Mouse (Mus musculus) CH12.LX (cell line): ENCODE data around the gene Pfdn2. TPM values are rescaled to one million over a fixed set of nuclear protein-coding genes. Genes with fewer than 3 reads are reported as not detected.

Experiments used
- DNase-seq: peaks from one replicate; pipeline ENCODE4 v3.0.0-alpha.2; 2013; ENCODE audit errors: extremely low read depth
- H3K27ac ChIP-seq: 2 replicates; pipeline ENCODE4 v1.5.1; 2012; ENCODE audit warnings: low read depth, mild to moderate bottlenecking, control low read depth, moderate library complexity; ENCODE audit not compliant: insufficient read depth
- H3K27me3 ChIP-seq: replicated peaks from 2 replicates; pipeline ENCODE3; 2012; ENCODE audit warnings: inconsistent platforms
- H3K36me3 ChIP-seq, 2 experiments: replicated peaks in 1 of 2; 2 replicates each; pipeline versions ENCODE3 to v1.6.1; 2012; ENCODE audit warnings: inconsistent platforms in 1 of 2, low read length in 1 of 2, mild to moderate bottlenecking in 1 of 2, mixed read lengths in 1 of 2, moderate library complexity in 1 of 2; ENCODE audit not compliant: control insufficient read depth in 1 of 2, insufficient read depth in 1 of 2
- H3K4me1 ChIP-seq, 2 experiments: 2 replicates each; pipeline ENCODE4 v1.6.1; 2012; ENCODE audit warnings: inconsistent platforms in 1 of 2, moderate library complexity in 1 of 2; ENCODE audit not compliant: insufficient read depth in 2 of 2, control insufficient read depth in 1 of 2
- H3K4me2 ChIP-seq: 2 replicates; pipeline ENCODE4 v1.6.1; 2012; ENCODE audit warnings: low read depth, mild to moderate bottlenecking, control low read depth; ENCODE audit not compliant: poor library complexity, insufficient read depth, severe bottlenecking
- H3K4me3 ChIP-seq, 3 experiments: fragments of 150-350 bp in 1 of 3; sonication (generic) in 1 of 3; replicated peaks in 1 of 3; 2 replicates each; pipeline versions ENCODE3 to v1.5.1; 2011 to 2012; ENCODE audit warnings: low read depth in 2 of 3, low read length in 2 of 3, mild to moderate bottlenecking in 2 of 3, moderate library complexity in 2 of 3, control low read depth in 1 of 3, improper control_type of control experiment in 1 of 3, inconsistent platforms in 1 of 3, mixed read lengths in 1 of 3; ENCODE audit not compliant: poor library complexity in 1 of 3
- H3K79me2 ChIP-seq: replicated peaks from 2 replicates; pipeline ENCODE4 v1.6.1; 2012; ENCODE audit warnings: mild to moderate bottlenecking, moderate library complexity; ENCODE audit not compliant: control insufficient read depth, poor library complexity, insufficient read depth, severe bottlenecking; ENCODE audit errors: extremely low read depth
- H3K9ac ChIP-seq: 2 replicates; pipeline ENCODE4 v1.6.1; 2012; ENCODE audit warnings: low read depth, mild to moderate bottlenecking, control low read depth, moderate library complexity; ENCODE audit not compliant: insufficient read depth
- H3K9me3 ChIP-seq: replicated peaks from 2 replicates; pipeline ENCODE3; 2012; ENCODE audit warnings: low read length, inconsistent platforms, mixed read lengths
- CHD1 ChIP-seq: IDR thresholded peaks from 2 replicates; pipeline ENCODE4 v1.6.1; 2012; ENCODE audit warnings: low read depth, low read length, improper control_type of control experiment, inconsistent platforms
- JUN ChIP-seq: IDR thresholded peaks from 2 replicates; pipeline ENCODE4 v1.6.1; 2011; ENCODE audit warnings: low read depth, mild to moderate bottlenecking, low read length, improper control_type of control experiment, moderate library complexity; ENCODE audit not compliant: insufficient read depth
- KAT2A ChIP-seq: IDR thresholded peaks from 2 replicates; pipeline ENCODE4 v1.6.1; 2012; ENCODE audit warnings: low read length, improper control_type of control experiment, inconsistent platforms; ENCODE audit not compliant: insufficient replicate concordance
- MAFK ChIP-seq: IDR thresholded peaks from 2 replicates; pipeline ENCODE4 v1.6.1; 2011; ENCODE audit warnings: low read length, improper control_type of control experiment; ENCODE audit not compliant: insufficient replicate concordance
- MAZ ChIP-seq: IDR thresholded peaks from 2 replicates; pipeline ENCODE4 v1.6.1; 2012; ENCODE audit warnings: low read depth, mild to moderate bottlenecking, inconsistent platforms, low read length, improper control_type of control experiment, moderate library complexity
- MEF2A ChIP-seq: IDR thresholded peaks from 2 replicates; pipeline ENCODE4 v1.6.1; 2014; ENCODE audit warnings: low read depth, mild to moderate bottlenecking, inconsistent platforms, low read length, improper control_type of control experiment, borderline replicate concordance
- NRF1 ChIP-seq: IDR thresholded peaks from 2 replicates; pipeline ENCODE4 v1.6.1; 2014; ENCODE audit warnings: low read depth, mild to moderate bottlenecking, inconsistent platforms, low read length, improper control_type of control experiment, moderate library complexity
- RAD21 ChIP-seq: IDR thresholded peaks from 2 replicates; pipeline ENCODE4 v1.6.1; 2011; ENCODE audit warnings: low read depth, mild to moderate bottlenecking, low read length, improper control_type of control experiment, moderate library complexity
- RCOR1 ChIP-seq: conservative IDR thresholded peaks from 2 replicates; pipeline ENCODE4 v1.6.1; 2012; ENCODE audit warnings: low read depth, mild to moderate bottlenecking, inconsistent platforms, low read length, improper control_type of control experiment
- SIN3A ChIP-seq: IDR thresholded peaks from 2 replicates; pipeline ENCODE4 v1.6.1; 2012; ENCODE audit warnings: low read length, improper control_type of control experiment, inconsistent platforms
- TBP ChIP-seq: conservative IDR thresholded peaks from 2 replicates; pipeline ENCODE4 v1.6.1; 2011; ENCODE audit warnings: low read depth, low read length, improper control_type of control experiment
- ZC3H11A ChIP-seq: IDR thresholded peaks from 2 replicates; pipeline ENCODE4 v1.6.1; 2012; ENCODE audit warnings: low read depth, mild to moderate bottlenecking, inconsistent platforms, low read length, improper control_type of control experiment
- dilution Hi-C: fragments of 300-500 bp; cut with MboI; formaldehyde crosslinking; loops from 2 replicates; pipeline ENCODE4 v1.14.3; 2020; ENCODE audit warnings: low sequenced_read_pairs; ENCODE audit not compliant: extremely low pct_unique_long_range_greater_than_20kb, extremely low pct_ligation_motif_present
- in situ Hi-C: fragments of 300-500 bp; cut with MboI; formaldehyde crosslinking; loops from 3 replicates; pipeline ENCODE4 v1.14.3; 2019; ENCODE audit warnings: low sequenced_read_pairs, low pct_ligation_motif_present, low pct_unique_long_range_greater_than_20kb, mixed read lengths
- polyA plus RNA-seq: library from polyadenylated mRNA; unstranded; fragments of >175 nt; gene quantifications from 2 replicates; pipeline ENCODE4 v1.2.1, GENCODE M21; 2012; ENCODE audit warnings: low read depth; ENCODE audit not compliant: insufficient read length
- total RNA-seq, 2 experiments: library from RNA; depleted of rRNA; stranded (reverse); fragments of 300-350 nt in 1 of 2; fragments of >200 nt in 1 of 2; gene quantifications; 2 replicates each; pipeline ENCODE4 v1.2.3; 2012 to 2014

Pfdn2 gene
- total and polyA plus RNA-seq, 3 experiments, result 25.2 to 292 (median 33.0) TPM

DNA sequence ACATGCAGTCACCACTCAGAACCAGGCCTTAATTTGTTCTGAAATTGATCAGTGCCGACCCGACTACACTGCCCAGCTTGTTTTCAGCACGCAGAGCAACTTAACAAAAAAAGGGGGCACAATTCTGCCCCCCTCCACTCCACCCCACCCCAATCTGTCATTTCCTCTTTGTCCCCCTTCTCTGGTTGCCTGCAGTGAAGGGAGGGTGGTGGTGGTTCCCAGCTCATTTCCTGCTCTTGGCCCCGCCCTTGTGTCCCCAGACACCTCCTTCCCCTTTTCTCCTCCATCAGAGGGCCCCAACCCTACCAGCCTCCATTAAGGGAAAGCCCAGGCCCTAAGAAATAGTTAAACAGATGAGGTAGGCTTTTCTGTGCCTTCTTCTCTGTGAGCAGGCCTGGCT is 44.6 kb downstream of the Pfdn2 start (continued):
- TF ChIP-seq NRF1 (no peak), RCOR1 (no peak), JUN (no peak), MAZ (peak; percentile 94), ZC3H11A (no peak), TBP (0 out of 2 replicates have a peak, but pooled peaks have one; percentile 52), RAD21 (no peak)

DNA sequence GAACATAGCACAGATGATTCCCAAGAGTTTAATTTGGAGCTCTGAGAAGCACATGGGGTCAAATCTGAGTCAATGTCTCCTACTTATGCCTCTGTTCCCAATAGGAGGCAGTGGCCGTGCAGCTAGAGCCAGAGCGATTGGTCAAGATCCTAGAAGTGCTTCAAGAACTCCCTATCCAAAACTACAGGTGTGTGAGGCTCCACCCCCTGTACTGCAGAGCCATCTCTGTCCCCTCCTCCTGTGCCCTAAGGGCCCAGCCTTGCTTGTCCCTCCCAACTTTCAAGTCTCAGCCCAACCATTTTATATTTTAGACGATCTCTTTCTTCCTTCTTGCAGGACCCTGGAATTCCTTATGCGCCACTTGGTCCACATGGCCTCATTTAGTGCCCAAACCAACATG is 56.4 kb downstream of the Pfdn2 start:
- H3K36me3 ChIP-seq, result peaks cover 87 to 94% of the 10 kb centered on the region in 2 experiments
- H3K9ac ChIP-seq, result no peak overlapping the region
- dilution Hi-C loops, result no loop called here
- no peak overlapping the region for H3K4me2 ChIP-seq
- no peaks in the 10 kb centered on the region for H3K27me3 ChIP-seq
- in situ Hi-C loops, result no loop called here
- H3K79me2 ChIP-seq, result peaks cover 27% of the 10 kb centered on the region
- H3K4me3 ChIP-seq, result no peak overlapping the region
- no peaks in the 10 kb centered on the region for H3K9me3 ChIP-seq
- H3K4me1 ChIP-seq, result peaks cover 0 to 6% of the 10 kb centered on the region in 2 experiments; a peak in 1 of 4 replicates
- TF ChIP-seq JUN (no peak), MAFK (no peak), MAZ (no peak), MEF2A (no peak)
- H3K27ac ChIP-seq, result no peak overlapping the region
- no peak for DNase-seq

DNA sequence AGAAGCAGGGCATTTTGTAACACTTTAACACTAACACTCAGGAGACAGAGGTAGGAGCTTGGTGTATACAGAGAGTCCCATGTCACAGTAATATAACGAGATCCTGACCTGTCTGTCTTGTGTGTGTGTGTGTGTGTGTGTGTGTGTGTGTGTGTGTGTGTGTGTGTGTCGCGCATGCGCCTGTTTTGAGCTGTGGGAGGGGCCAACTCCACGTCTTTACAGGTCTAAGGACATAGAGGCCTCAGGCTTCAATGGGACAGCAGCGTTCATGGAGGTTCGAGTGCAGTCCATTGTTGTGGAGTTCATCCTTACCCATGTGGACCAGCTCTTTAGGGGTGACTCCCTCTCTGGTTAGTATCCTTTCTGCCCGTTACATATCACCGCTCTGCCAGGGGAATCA is 57.5 kb downstream of the Pfdn2 start:
- no peak overlapping the region for H3K27ac ChIP-seq
- in situ Hi-C loops (no loop called here), dilution Hi-C loops (no loop called here)
- H3K4me1 ChIP-seq, result peaks cover 0 to 12% of the 10 kb centered on the region in 2 experiments; a peak in 1 of 4 replicates
- H3K27me3 ChIP-seq, result no peaks in the 10 kb centered on the region
- no peak overlapping the region for H3K4me3 ChIP-seq
- no peak overlapping the region for H3K9ac ChIP-seq
- H3K79me2 ChIP-seq, result peaks cover 16% of the 10 kb centered on the region
- TF ChIP-seq SIN3A, result no peak
- H3K9me3 ChIP-seq, result no peaks in the 10 kb centered on the region
- no peak for DNase-seq
- no peak overlapping the region for H3K4me2 ChIP-seq
- H3K36me3 ChIP-seq, result peaks cover 89 to 96% of the 10 kb centered on the region in 2 experiments

DNA sequence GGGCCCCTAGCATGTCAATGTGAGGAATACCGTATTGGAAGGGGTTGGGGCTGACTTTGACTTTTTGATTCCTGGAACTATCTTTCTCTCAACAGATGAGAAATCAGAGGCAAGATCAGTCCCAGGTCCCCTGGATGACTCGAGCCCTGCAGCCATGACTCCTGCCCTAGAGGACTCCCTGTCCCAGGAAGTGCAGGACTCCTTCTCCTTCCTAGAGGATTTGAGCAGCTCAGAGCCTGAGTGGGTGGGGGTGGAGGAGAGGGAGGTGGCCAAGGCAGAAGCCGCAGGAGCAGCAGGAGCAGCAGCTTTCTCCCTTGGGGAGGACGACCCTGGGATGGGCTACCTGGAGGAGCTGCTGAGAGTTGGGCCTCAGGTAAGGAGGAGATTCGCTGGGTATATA is 61.8 kb downstream of the Pfdn2 start:
- peaks cover 4% of the 10 kb centered on the region for H3K79me2 ChIP-seq
- H3K4me2 ChIP-seq, result no peak overlapping the region
- TF ChIP-seq SIN3A (no peak), KAT2A (no peak), CHD1 (no peak), JUN (no peak)
- TF ChIP-seq, all 38 proteins: peak for 0
- Histone ChIP-seq H3K36me3 (peaks cover 61 to 70% of the 10 kb centered on the region in 2 experiments), H3K27me3 (no peaks in the 10 kb centered on the region), H3K9me3 (no peaks in the 10 kb centered on the region), H3K4me1 (peaks cover 2 to 31% of the 10 kb centered on the region in 2 experiments; a peak in 2 of 4 replicates), H3K4me3 (no peak overlapping the region), H3K9ac (no peak overlapping the region), H3K27ac (no peak overlapping the region)
- dilution Hi-C loops, result no loop called here
- no peak for DNase-seq
- in situ Hi-C loops, result no loop called here
